Mouse (Mus musculus) megakaryocyte progenitor cell, adult 5-6 weeks (primary cell): ENCODE results near the gene Akap13. TPM values are rescaled to one million over a fixed set of nuclear protein-coding genes. Genes with fewer than 3 reads are reported as not detected.
"Not testable (repeated sequence)": the region's sequence is repeated elsewhere in the genome, so short reads cannot be mapped to it uniquely, and the experiment has no call there.

Source experiments
- ATAC-seq: replicated peaks from 2 replicates; pipeline ENCODE4 v1.8.0; 2016; ENCODE audit warnings: mild to moderate bottlenecking, moderate TSS enrichment, inconsistent platforms; ENCODE audit not compliant: poor library complexity
- total RNA-seq, 2 experiments: library from RNA; stranded (forward) in 1 of 2; stranded (reverse) in 1 of 2; fragments of 157-497, 149-512 nt in 1 of 2; fragments of 200-1000 nt in 1 of 2; gene quantifications; 2 replicates each; pipeline versions ENCODE4 v1.2.3 to v1.2.4; 2015 to 2017

The Akap13 gene
- total RNA-seq, 2 experiments from 2014 or later, result 93.1 to 165 TPM

DNA sequence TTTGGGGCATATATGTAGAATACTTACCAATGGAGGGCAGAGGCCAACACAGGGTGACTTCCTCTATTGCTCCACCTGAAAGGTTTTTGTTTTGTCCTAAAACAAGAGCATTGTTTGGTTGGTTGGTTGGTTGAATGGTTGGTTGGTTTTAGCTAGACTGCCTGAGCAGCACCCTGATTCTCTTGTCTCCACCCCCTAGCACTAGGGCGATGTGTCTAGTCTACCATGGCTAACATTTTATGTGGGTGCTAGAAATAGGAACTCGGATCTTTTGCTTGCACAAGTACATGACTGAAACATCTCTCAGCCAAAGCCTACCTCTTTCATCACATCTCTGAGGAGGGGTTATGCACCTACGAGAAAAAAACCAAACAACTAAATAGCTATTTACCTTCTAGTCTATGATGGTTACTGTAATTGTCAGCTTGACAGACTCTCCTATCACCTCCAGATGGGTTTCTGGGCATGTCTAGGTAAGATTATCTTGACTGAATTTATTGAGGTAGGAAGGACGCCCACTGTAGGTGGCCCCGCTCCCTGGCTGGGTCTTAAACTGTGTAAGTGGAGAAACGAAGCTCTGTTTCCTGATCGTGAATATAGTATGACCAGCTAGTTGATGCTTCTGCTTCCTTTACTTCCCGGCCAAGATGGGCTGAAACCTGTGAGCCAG lies 134.1 kb downstream of the Akap13 start:
- peak; percentile 29 for ATAC-seq

GRCm38 (mm10) chr7:75591961-75592360 lies 136.6 kb downstream of the Akap13 start:
- no peak for ATAC-seq

GRCm38 (mm10) chr7:75594801-75595200 lies 139.5 kb downstream of the Akap13 start:
- peak; percentile 26; the same call in 1 of the 2 replicates for ATAC-seq

GRCm38 (mm10) chr7:75595268-75595667 lies 139.9 kb downstream of the Akap13 start:
- no peak for ATAC-seq

- peak; percentile 86 for ATAC-seq
These were observed 140.9 kb downstream of the Akap13 start for GRCm38 (mm10) chr7:75596058-75596748.

- 0 out of 2 replicates have a peak, but pooled peaks have one; percentile 5 for ATAC-seq
These were observed 142.5 kb downstream of the Akap13 start for GRCm38 (mm10) chr7:75597840-75598239.

GRCm38 (mm10) chr7:75600360-75601075 lies 145.2 kb downstream of the Akap13 start:
- ATAC-seq, result peak; percentile 43

DNA sequence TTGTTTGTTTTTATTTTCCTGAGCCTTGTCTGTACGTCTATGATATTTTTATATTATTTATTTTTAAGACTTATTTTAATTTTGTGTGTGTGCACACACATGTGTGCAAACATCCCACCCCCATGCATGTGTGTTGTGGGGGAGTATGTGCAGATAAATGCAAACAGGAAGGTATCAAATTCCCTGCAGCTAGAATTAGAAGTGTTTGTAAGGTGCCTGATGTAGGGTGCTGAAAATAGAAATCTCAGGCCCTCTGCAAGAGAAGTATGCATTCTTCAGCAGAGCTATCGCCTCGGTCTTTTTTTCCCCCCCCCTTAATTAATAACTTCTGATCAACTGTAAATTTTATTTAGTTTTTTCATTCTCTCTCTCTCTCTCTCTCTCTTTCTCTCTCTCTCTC lies 151.9 kb downstream of the Akap13 start:
- no peak for ATAC-seq

GRCm38 (mm10) chr7:75608716-75609115 lies 153.4 kb downstream of the Akap13 start:
- no peak for ATAC-seq

DNA sequence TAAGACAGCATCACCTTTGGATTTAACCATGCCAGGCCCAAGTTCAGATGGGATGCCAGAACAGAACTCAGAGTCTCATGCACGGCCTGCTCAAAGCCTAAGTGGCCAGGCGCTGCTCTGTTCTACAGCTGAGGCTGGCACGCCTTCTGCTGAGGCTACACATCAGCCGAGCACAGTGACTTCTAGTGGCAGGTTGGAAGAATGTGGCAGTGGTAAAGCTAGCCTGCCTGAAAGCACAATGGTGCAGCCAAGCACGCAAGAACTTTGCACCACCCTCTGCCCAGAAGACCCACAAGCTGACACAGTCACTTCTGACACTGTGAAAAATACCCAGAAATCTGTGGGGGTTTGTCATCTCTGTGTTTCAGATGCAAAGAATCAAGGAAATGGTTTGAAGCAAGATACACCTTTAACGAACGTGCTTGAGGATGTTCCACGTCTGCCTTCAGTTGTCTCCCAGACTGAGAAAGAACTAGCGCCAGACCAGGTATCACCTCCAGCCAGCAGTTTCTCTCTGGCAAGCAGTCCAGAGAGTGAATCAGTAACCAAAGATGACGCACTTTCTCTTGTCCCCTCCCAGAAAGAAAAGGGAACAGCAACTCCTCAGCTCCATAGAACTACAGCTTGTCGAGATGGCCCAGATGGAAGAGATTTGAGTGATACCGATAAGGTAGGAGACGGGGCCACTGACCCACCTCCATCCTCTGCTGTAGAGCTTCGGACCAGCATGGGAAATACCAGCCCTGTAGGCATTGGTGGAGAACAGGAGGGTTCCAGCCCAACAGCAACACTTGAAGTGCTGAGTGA lies 154.3 kb downstream of the Akap13 start:
- ATAC-seq, result peak; percentile 54

GRCm38 (mm10) chr7:75610391-75610790 lies 155.1 kb downstream of the Akap13 start:
- peak; percentile 30 for ATAC-seq

DNA sequence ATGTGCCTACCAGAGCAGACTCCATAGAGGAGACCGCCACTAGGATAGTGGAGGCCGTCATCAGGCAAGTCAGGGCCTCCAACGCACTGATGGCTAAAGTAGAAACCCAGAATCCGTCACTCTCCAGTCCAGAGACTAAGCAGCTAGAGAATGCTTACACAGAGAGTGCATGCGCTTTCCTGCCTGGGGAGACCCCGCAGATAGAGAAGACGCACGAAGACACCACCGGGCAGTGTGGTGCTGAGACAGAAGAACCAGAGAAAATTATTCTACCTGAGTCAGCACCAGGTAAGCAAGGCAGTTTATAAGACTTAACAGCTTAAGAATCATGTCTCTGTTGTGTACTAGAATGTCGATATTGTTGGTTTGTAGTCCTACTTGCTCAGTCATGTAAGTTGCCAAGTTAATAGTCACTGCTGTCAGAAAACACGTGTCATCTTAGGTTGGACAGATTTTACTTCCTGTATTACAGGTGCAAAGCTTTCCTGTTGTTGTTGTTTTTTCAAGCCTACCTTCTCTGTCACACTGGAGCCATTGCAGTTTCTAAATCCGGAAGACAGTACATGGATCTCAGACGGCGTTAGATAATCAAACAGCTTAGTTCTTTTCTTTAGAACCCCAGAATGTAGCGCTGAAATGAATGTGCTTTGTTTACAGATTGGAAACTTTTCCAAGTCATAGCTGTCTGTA lies 156.1 kb downstream of the Akap13 start:
- ATAC-seq, result no peak

DNA sequence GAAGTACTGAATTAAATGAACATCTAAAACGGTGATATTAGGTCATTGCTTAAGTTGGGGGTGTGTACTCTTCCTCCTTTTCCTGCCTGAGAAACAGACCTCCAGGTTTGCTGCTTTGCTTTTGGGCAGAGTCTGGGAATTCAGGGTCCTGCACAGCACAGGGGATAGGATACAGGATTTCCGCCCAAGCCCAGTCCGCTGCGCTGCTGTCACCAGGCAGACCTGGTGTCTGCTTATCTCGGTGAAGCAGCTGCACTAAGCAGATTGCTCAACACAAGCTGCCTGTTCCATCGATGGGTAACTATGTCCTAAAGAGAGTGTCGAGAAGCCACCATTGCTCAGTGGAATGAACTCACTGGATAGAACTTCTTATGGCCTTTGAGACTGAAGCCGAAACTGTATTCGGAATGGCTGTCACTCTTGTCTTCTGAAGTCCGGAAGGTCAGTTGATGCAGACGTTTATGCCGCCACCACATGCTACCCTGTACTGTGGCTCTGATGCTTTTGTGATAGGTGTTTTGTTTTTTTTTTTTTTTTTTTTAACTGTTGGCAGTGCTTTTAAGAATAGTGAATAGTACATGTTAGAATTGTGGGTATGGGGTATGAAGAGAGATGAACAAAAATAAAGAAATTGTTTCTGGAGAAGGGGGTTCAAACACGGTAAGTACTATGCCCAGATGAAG lies 156.8 kb downstream of the Akap13 start:
- ATAC-seq, result peak; percentile 83

DNA sequence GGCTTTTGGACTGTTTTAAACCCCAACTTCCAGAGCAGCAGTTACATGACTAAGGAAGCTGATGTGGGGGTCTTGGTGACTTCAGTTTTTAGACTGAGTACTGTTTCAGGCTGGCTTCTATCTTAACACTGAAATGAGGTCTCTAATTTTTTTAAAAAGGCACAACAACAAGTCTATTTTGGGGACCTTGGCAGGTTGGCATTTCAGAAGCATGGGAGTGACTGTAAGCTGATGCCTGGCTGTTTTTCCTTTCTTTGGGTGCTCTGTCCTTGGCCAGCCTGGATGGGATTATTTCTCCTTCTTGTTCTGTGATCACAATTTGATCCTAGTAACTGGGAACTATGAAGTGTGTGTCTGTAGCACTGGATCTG lies 157.3 kb downstream of the Akap13 start:
- ATAC-seq, result no peak

GRCm38 (mm10) chr7:75613240-75613639 lies 157.9 kb downstream of the Akap13 start:
- ATAC-seq, result no peak

- ATAC-seq, result no peak
These were observed 159.5 kb downstream of the Akap13 start for GRCm38 (mm10) chr7:75614826-75615225.

- not testable (repeated sequence) for ATAC-seq
These were observed 161.9 kb downstream of the Akap13 start for GRCm38 (mm10) chr7:75617246-75617645.

DNA sequence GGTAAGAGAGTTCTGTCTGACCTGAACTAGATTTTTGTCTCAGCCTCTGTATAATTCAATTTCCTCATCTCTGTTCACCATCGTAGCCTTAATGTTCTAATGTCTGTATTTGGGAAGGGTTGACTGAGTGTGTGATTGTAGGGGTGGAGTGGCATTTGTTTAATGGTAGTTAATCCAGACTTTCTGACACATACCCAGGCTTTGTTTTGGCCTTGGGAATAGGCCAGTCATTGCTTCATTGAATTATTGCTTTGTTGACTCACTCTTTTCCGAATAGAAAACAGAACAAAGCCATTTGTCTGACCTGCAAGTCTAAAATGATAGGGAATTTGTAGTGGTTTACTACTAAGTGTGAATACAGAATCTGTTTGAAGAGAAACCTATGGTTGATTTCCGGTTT lies 163.4 kb downstream of the Akap13 start:
- no peak for ATAC-seq

- ATAC-seq, result no peak
These were observed 164.5 kb downstream of the Akap13 start for GRCm38 (mm10) chr7:75619875-75620274.
